Mouse (Mus musculus): Measurements from ENCODE around the gene Hs3st2.

Gene Hs3st2

GRCm38 (mm10) chr7:121458075-121458474, 66.4 kb downstream of the Hs3st2 start:
- DNase-seq (ENCODE audit: low read depth, low spot score) = no peak

- DNase-seq (ENCODE audit: low read depth, low spot score) = no peak
Observed at GRCm38 (mm10) chr7:121460626-121461025, 69.0 kb downstream of the Hs3st2 start.

- DNase-seq (ENCODE audit: low read depth, low spot score) = no peak
Observed at GRCm38 (mm10) chr7:121464441-121464840, 72.8 kb downstream of the Hs3st2 start.

GRCm38 (mm10) chr7:121465111-121465510, 73.5 kb downstream of the Hs3st2 start:
- no peak for DNase-seq (ENCODE audit: low read depth, low spot score)

GRCm38 (mm10) chr7:121466331-121466730, 74.7 kb downstream of the Hs3st2 start:
- DNase-seq (ENCODE audit: low read depth, low spot score) = no peak

GRCm38 (mm10) chr7:121469435-121469834, 77.8 kb downstream of the Hs3st2 start:
- no peak for DNase-seq (ENCODE audit: low read depth, low spot score)

GRCm38 (mm10) chr7:121478302-121478701, 86.6 kb downstream of the Hs3st2 start:
- no peak for DNase-seq (ENCODE audit: low read depth, low spot score)

GRCm38 (mm10) chr7:121480106-121480505, 88.4 kb downstream of the Hs3st2 start:
- DNase-seq (ENCODE audit: low read depth, low spot score) = no peak

- DNase-seq (ENCODE audit: low read depth, low spot score) = no peak
Observed at GRCm38 (mm10) chr7:121484590-121484989, 92.9 kb downstream of the Hs3st2 start.

GRCm38 (mm10) chr7:121485266-121485665, 93.6 kb downstream of the Hs3st2 start:
- DNase-seq (ENCODE audit: low read depth, low spot score) = peak; percentile 4

GRCm38 (mm10) chr7:121487291-121487690, 95.6 kb downstream of the Hs3st2 start:
- no peak for DNase-seq (ENCODE audit: low read depth, low spot score)

- DNase-seq (ENCODE audit: low read depth, low spot score) = no peak
Observed at GRCm38 (mm10) chr7:121489401-121489800, 97.7 kb downstream of the Hs3st2 start.

- no peak for DNase-seq (ENCODE audit: low read depth, low spot score)
Observed at GRCm38 (mm10) chr7:121491455-121492005, 99.9 kb downstream of the Hs3st2 start.

- DNase-seq (ENCODE audit: low read depth, low spot score) = no peak
Observed at GRCm38 (mm10) chr7:121500516-121500915, 108.9 kb downstream of the Hs3st2 start.

GRCm38 (mm10) chr7:121501666-121502065, 110.0 kb downstream of the Hs3st2 start:
- DNase-seq (ENCODE audit: low read depth, low spot score) = no peak

- DNase-seq (ENCODE audit: low read depth, low spot score) = no peak
Observed at GRCm38 (mm10) chr7:121516727-121517126, 125.1 kb downstream of the Hs3st2 start.

- no peak for DNase-seq (ENCODE audit: low read depth, low spot score)
Observed at GRCm38 (mm10) chr7:121517165-121517591, 125.5 kb downstream of the Hs3st2 start.

GRCm38 (mm10) chr7:121522125-121522524, 130.5 kb downstream of the Hs3st2 start:
- no peak for DNase-seq (ENCODE audit: low read depth, low spot score)

GRCm38 (mm10) chr7:121529023-121529422, 137.4 kb downstream of the Hs3st2 start:
- no peak for DNase-seq (ENCODE audit: low read depth, low spot score)

GRCm38 (mm10) chr7:121533639-121534038, 142.0 kb downstream of the Hs3st2 start:
- no peak for DNase-seq (ENCODE audit: low read depth, low spot score)

GRCm38 (mm10) chr7:121534386-121534785, 142.7 kb downstream of the Hs3st2 start:
- DNase-seq (ENCODE audit: low read depth, low spot score) = no peak

GRCm38 (mm10) chr7:121535987-121536386, 144.3 kb downstream of the Hs3st2 start:
- DNase-seq (ENCODE audit: low read depth, low spot score) = no peak

GRCm38 (mm10) chr7:121539405-121540275, 148.0 kb downstream of the Hs3st2 start:
- peak; percentile 4 for DNase-seq (ENCODE audit: low read depth, low spot score)
